Mouse (Mus musculus) olfactory bulb, adult 2 months (tissue): ENCODE data around the gene Foxr2.

Experiments
- CTCF ChIP-seq: fragments of 200-500 bp; IDR thresholded peaks from 2 replicates; pipeline ENCODE4 v1.5.1; 2012; ENCODE audit warnings: low read depth, mild to moderate bottlenecking, low read length, moderate library complexity; ENCODE audit not compliant: insufficient read depth
- POLR2A ChIP-seq: fragments of 200-500 bp; IDR thresholded peaks from 2 replicates; pipeline ENCODE4 v1.6.1; 2012; ENCODE audit warnings: mild to moderate bottlenecking, low read depth, low read length, moderate library complexity; ENCODE audit not compliant: insufficient read depth

GRCm38 (mm10) chrX:153174786-153175185, 56.2 kb downstream of the Foxr2 start:
- no peak for TF ChIP-seq POLR2A
- TF ChIP-seq CTCF, result no peak
